Mouse (Mus musculus) cerebellum, adult 2 months (tissue): ENCODE measurements around the gene Lingo3.

Source experiments
- CTCF ChIP-seq: fragments of 200-500 bp; IDR thresholded peaks from 2 replicates; pipeline ENCODE4 v1.5.1; 2011; ENCODE audit warnings: low read depth, mild to moderate bottlenecking, control low read depth, low read length, moderate library complexity, borderline replicate concordance; ENCODE audit not compliant: insufficient read depth
- POLR2A ChIP-seq: fragments of 200-500 bp; IDR thresholded peaks from 2 replicates; pipeline ENCODE4 v1.6.1; 2011; ENCODE audit warnings: low read length, control low read depth, borderline replicate concordance; ENCODE audit not compliant: insufficient read depth

GRCm38 (mm10) chr10:80792175-80793032 is 51.4 kb downstream of the Lingo3 start:
- 0 out of 2 replicates have a peak, but pooled peaks have one; percentile 25 for TF ChIP-seq POLR2A
- no peak for TF ChIP-seq CTCF
